Mouse (Mus musculus) forebrain, postnatal 0 days (tissue): Measurements from ENCODE around the gene Sucnr1. TPM values are rescaled to one million over a fixed set of nuclear protein-coding genes. Genes with fewer than 3 reads are reported as not detected.

Source experiments
- ATAC-seq: fragments of 200-750 bp; cut with Nextera tagmentation; 2 replicates; pipeline ENCODE4 v1.8.0; 2017; ENCODE audit warnings: mild to moderate bottlenecking, moderate library complexity
- DNase-seq: peaks from one replicate; pipeline ENCODE4 v3.0.0-alpha.2; 2015
- H3K27ac ChIP-seq: fragments of 300-500 bp; sonication (generic); 2 replicates; pipeline ENCODE4 v1.5.1; 2014; ENCODE audit warnings: low read depth, mild to moderate bottlenecking, antibody characterized with exemption, low read length, moderate library complexity, mixed read lengths
- H3K27me3 ChIP-seq: fragments of 300-500 bp; sonication (generic); 2 replicates; pipeline ENCODE4 v1.6.1; 2014; ENCODE audit warnings: mild to moderate bottlenecking, low read length, mixed read lengths; ENCODE audit not compliant: insufficient read depth
- H3K36me3 ChIP-seq: fragments of 300-500 bp; sonication (generic); 2 replicates; pipeline ENCODE4 v1.6.1; 2014; ENCODE audit warnings: mild to moderate bottlenecking, moderate library complexity; ENCODE audit not compliant: insufficient read depth
- H3K4me1 ChIP-seq: fragments of 300-500 bp; sonication (generic); 2 replicates; pipeline ENCODE4 v1.6.1; 2014; ENCODE audit warnings: antibody characterized with exemption; ENCODE audit not compliant: insufficient read depth
- H3K4me2 ChIP-seq: fragments of 300-500 bp; sonication (generic); 2 replicates; pipeline ENCODE4 v1.6.1; 2014; ENCODE audit warnings: low read depth, mild to moderate bottlenecking, moderate library complexity
- H3K4me3 ChIP-seq: fragments of 300-500 bp; sonication (generic); 2 replicates; pipeline ENCODE4 v1.5.1; 2014; ENCODE audit warnings: low read depth, low read length, mixed read lengths
- H3K9ac ChIP-seq: fragments of 300-500 bp; sonication (generic); 2 replicates; pipeline ENCODE4 v1.6.1; 2014; ENCODE audit warnings: mild to moderate bottlenecking
- H3K9me3 ChIP-seq: fragments of 300-500 bp; sonication (generic); 2 replicates; pipeline ENCODE4 v1.6.1; 2016; ENCODE audit warnings: low read length
- CTCF ChIP-seq: sonication (generic); IDR thresholded peaks from 2 replicates; pipeline ENCODE4 v1.5.1; 2016; ENCODE audit warnings: antibody characterized with exemption, control low read depth, low read depth
- WGBS: fragments of 180-500 bp; shearing (Covaris S2); extraction: QIAGEN DNeasy Blood & Tissue Kit; methylation state at CpG from one replicate; pipeline ENCODE4 v1.1.7; 2014; 5-methylcytosine and 5-hydroxymethylcytosine counted together
- polyA plus RNA-seq: library from polyadenylated mRNA; unstranded; fragments of >200 nt; fragmentation: Nextera tagmentation; extraction: Ambion mirVana; gene quantifications from 2 replicates; pipeline ENCODE4 v1.2.1, GENCODE M21; 2015
- total RNA-seq: library from RNA; depleted of rRNA; stranded (reverse); fragments of >200 nt; gene quantifications from 2 replicates; pipeline ENCODE4 v1.2.3, GENCODE M21; 2014

Sucnr1 gene
- total and polyA plus RNA-seq, 2 experiments from 2014 or later, result not detected

- Histone ChIP-seq H3K4me2 (no peak overlapping the region), H3K4me3 (no peak overlapping the region), H3K27me3 (no peaks in the 10 kb centered on the region), H3K4me1 (no peaks in the 10 kb centered on the region), H3K27ac (no peak overlapping the region), H3K36me3 (no peaks in the 10 kb centered on the region), H3K9ac (no peak overlapping the region), H3K9me3 (no peaks in the 10 kb centered on the region)
- ATAC-seq, result no peak
- no peak for TF ChIP-seq CTCF
- WGBS, result 61% methylated on average over 1 of the region's 1 CpGs
- DNase-seq, result no peak
Observed at GRCm38 (mm10) chr3:60078883-60079415, 2.7 kb upstream of the Sucnr1 start.

- no peak for DNase-seq
- Histone ChIP-seq H3K27ac (no peak overlapping the region), H3K4me2 (no peak overlapping the region)
Observed at GRCm38 (mm10) chr3:60080572-60080971, 1.1 kb upstream of the Sucnr1 start.

GRCm38 (mm10) chr3:60082746-60083145 is 1.1 kb downstream of the Sucnr1 start:
- no peak for DNase-seq
- 89% methylated on average over 3 of the region's 3 CpGs for WGBS
- H3K4me1 ChIP-seq, result no peaks in the 10 kb centered on the region
- no peak overlapping the region for H3K4me3 ChIP-seq
- no peak for ATAC-seq
- no peak overlapping the region for H3K4me2 ChIP-seq
- H3K27me3 ChIP-seq, result no peaks in the 10 kb centered on the region
- TF ChIP-seq CTCF, result no peak
- no peaks in the 10 kb centered on the region for H3K9me3 ChIP-seq
- H3K9ac ChIP-seq, result no peak overlapping the region
- H3K27ac ChIP-seq, result no peak overlapping the region
- no peaks in the 10 kb centered on the region for H3K36me3 ChIP-seq

More at GRCm38 (mm10) chr3:60080572-60080971, 1.1 kb upstream of the Sucnr1 start:
- H3K27me3 ChIP-seq, result no peaks in the 10 kb centered on the region
- H3K4me1 ChIP-seq, result no peaks in the 10 kb centered on the region
- no peak for TF ChIP-seq CTCF
- no peak overlapping the region for H3K4me3 ChIP-seq
- H3K9me3 ChIP-seq, result no peaks in the 10 kb centered on the region
- no peaks in the 10 kb centered on the region for H3K36me3 ChIP-seq
- no peak for ATAC-seq
- no peak overlapping the region for H3K9ac ChIP-seq
- 47% methylated on average over 4 of the region's 4 CpGs for WGBS

GRCm38 (mm10) chr3:60085729-60086128 is 4.1 kb downstream of the Sucnr1 start:
- DNase-seq, result no peak
- H3K9me3 ChIP-seq, result no peaks in the 10 kb centered on the region
- no peak for ATAC-seq
- no peak overlapping the region for H3K4me2 ChIP-seq
- no peaks in the 10 kb centered on the region for H3K27me3 ChIP-seq
- no peaks in the 10 kb centered on the region for H3K4me1 ChIP-seq
- H3K9ac ChIP-seq, result no peak overlapping the region
- WGBS, result 95% methylated on average over 2 of the region's 2 CpGs
- H3K27ac ChIP-seq, result no peak overlapping the region
- H3K4me3 ChIP-seq, result no peak overlapping the region
- H3K36me3 ChIP-seq, result no peaks in the 10 kb centered on the region
- no peak for TF ChIP-seq CTCF

- TF ChIP-seq CTCF, result no peak
- no peak for ATAC-seq
- H3K4me1 ChIP-seq, result no peaks in the 10 kb centered on the region
- no peak for DNase-seq
- H3K9ac ChIP-seq, result no peak overlapping the region
- WGBS, result 86% methylated on average over 8 of the region's 8 CpGs
- H3K4me3 ChIP-seq, result no peak overlapping the region
- H3K27me3 ChIP-seq, result no peaks in the 10 kb centered on the region
- H3K36me3 ChIP-seq, result no peaks in the 10 kb centered on the region
- H3K27ac ChIP-seq, result no peak overlapping the region
- H3K4me2 ChIP-seq, result no peak overlapping the region
- no peaks in the 10 kb centered on the region for H3K9me3 ChIP-seq
Observed at GRCm38 (mm10) chr3:60091321-60091720, 9.7 kb downstream of the Sucnr1 start.

GRCm38 (mm10) chr3:60094386-60095156 is 12.9 kb downstream of the Sucnr1 start:
- no peaks in the 10 kb centered on the region for H3K36me3 ChIP-seq
- no peak overlapping the region for H3K4me3 ChIP-seq
- no peak overlapping the region for H3K4me2 ChIP-seq
- no peaks in the 10 kb centered on the region for H3K9me3 ChIP-seq
- no peaks in the 10 kb centered on the region for H3K27me3 ChIP-seq
- H3K9ac ChIP-seq, result no peak overlapping the region
- 78% methylated on average over 2 of the region's 2 CpGs for WGBS
- DNase-seq, result no peak
- no peak for TF ChIP-seq CTCF
- H3K27ac ChIP-seq, result no peak overlapping the region
- H3K4me1 ChIP-seq, result no peaks in the 10 kb centered on the region
- ATAC-seq, result no peak

- Histone ChIP-seq H3K27me3 (no peaks in the 10 kb centered on the region), H3K4me1 (no peaks in the 10 kb centered on the region), H3K9me3 (no peaks in the 10 kb centered on the region), H3K27ac (no peak overlapping the region), H3K4me3 (no peak overlapping the region), H3K4me2 (no peak overlapping the region), H3K36me3 (no peaks in the 10 kb centered on the region), H3K9ac (no peak overlapping the region)
- no peak for TF ChIP-seq CTCF
- WGBS, result 77% methylated on average over 3 of the region's 3 CpGs
- ATAC-seq, result no peak
- no peak for DNase-seq
Observed at GRCm38 (mm10) chr3:60096941-60097340, 15.3 kb downstream of the Sucnr1 start.
